Mouse (Mus musculus): ENCODE measurements around the gene Zfp784.

- TF ChIP-seq POLR2AphosphoS5 (IDR thresholded peaks at IDR 0.05; ENCODE audit: borderline replicate concordance, low read depth, low read length) (no peak), ETS1 (IDR thresholded peaks at IDR 0.05; ENCODE audit: low read depth, low read length) (no peak), RCOR1 (IDR thresholded peaks at IDR 0.05; ENCODE audit: low read depth, low read length) (no peak), TBP (IDR thresholded peaks at IDR 0.05; ENCODE audit: low read depth, low read length) (no peak), MYB (IDR thresholded peaks at IDR 0.05; ENCODE audit: low read depth, low read length) (no peak), CTCF (IDR thresholded peaks at IDR 0.05 in 2 of 3, conservative IDR thresholded peaks at IDR 0.05 in 1 of 3; ENCODE audit: control insufficient read depth in 1 of 3, insufficient read depth in 1 of 3, low read depth in 2 of 3, low read length in 3 of 3, poor library complexity in 1 of 3, severe bottlenecking in 1 of 3) (no peak), BHLHE40 (IDR thresholded peaks at IDR 0.05; ENCODE audit: borderline replicate concordance, low read depth, low read length) (no peak), MAX (IDR thresholded peaks at IDR 0.05; ENCODE audit: low read length) (no peak), SMC3 (IDR thresholded peaks at IDR 0.05; ENCODE audit: low read depth, low read length) (no peak), ZNF384 (IDR thresholded peaks at IDR 0.05; ENCODE audit: low read depth, low read length) (no peak), EP300 (IDR thresholded peaks at IDR 0.05; ENCODE audit: low read depth in 1 of 2, low read length in 2 of 2) (no peak)
These were observed 49.6 kb upstream of the Zfp784 start for GRCm38 (mm10) chr7:5087886-5088285.
